Mouse (Mus musculus) adrenal gland, postnatal 4 days (tissue): ENCODE measurements around the gene Prps2. TPM values are rescaled to one million over a fixed set of nuclear protein-coding genes. Genes with fewer than 3 reads are reported as not detected.
"Not testable (repeated sequence)": the region's sequence is repeated elsewhere in the genome, so short reads cannot be mapped to it uniquely, and the experiment has no call there.

Experiments used
- DNase-seq, 2 experiments: peaks; one replicate each; pipeline ENCODE4 v3.0.0; 2021 to 2022; ENCODE audit warnings: low spot score in 2 of 2, mixed read lengths in 2 of 2
- total RNA-seq, 2 experiments: library from RNA; stranded (reverse); gene quantifications; 2 replicates each; pipeline ENCODE4 v1.2.3; 2021

Prps2 gene
- total RNA-seq, 2 experiments from 2014 or later, result 30.6 to 37.5 TPM

GRCm38 (mm10) chrX:167329098-167329497 lies 53.5 kb downstream of the Prps2 start:
- DNase-seq, result no peak

- no peak for DNase-seq
Measured at GRCm38 (mm10) chrX:167328519-167328918, 54.0 kb downstream of the Prps2 start.

GRCm38 (mm10) chrX:167323742-167324141 lies 58.8 kb downstream of the Prps2 start:
- DNase-seq, result no peak

GRCm38 (mm10) chrX:167321233-167321806 lies 61.2 kb downstream of the Prps2 start:
- DNase-seq, result no peak

GRCm38 (mm10) chrX:167318819-167319396 lies 63.6 kb downstream of the Prps2 start:
- DNase-seq, result no peak

GRCm38 (mm10) chrX:167315766-167316165 lies 66.8 kb downstream of the Prps2 start:
- DNase-seq, result no peak

- DNase-seq, result no peak
Measured at GRCm38 (mm10) chrX:167315093-167315726, 67.3 kb downstream of the Prps2 start.

- DNase-seq, result not testable (repeated sequence)
Measured at GRCm38 (mm10) chrX:167302061-167302460, 80.5 kb downstream of the Prps2 start.

Other genes starting within 250 kb of the Prps2 start
- gene Tmsb4x, start 173.4 kb downstream of the Prps2 start, total RNA-seq, result 100 to 1,000 TPM; 645 to 701 TPM
- gene Tlr8, start 118.4 kb downstream of the Prps2 start, total RNA-seq, result 1 to 10 TPM; 1.7 to 1.8 TPM
- 1 to 10 TPM; 2.2 to 3.9 TPM for gene Tlr7, start 52.2 kb downstream of the Prps2 start, total RNA-seq